Mouse (Mus musculus): ENCODE results near the gene Brinp2.

DNA sequence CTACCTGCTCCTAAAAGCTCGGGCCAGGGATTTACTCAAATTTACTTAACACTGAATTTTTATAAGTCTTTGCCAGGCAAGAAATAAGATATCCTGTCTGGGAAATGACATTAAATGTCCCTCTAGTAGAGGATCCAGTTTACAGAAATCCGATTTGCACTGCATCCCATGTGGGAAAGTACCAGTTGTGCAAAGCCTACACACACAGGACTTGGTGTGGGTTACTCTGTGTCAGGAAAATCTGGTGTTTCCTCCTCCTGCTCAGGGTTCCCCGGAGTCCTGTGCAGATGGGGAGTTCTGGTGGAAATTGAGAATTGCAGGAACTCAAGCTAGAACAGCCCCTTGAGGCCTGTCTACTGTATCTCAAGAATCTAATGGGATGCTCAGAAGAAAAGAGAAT is 70.9 kb downstream of the Brinp2 start:
- TF ChIP-seq CTCF (IDR thresholded peaks at IDR 0.05; ENCODE audit: low read depth, low read length) = no peak
- no peak for TF ChIP-seq POLR2A (IDR thresholded peaks at IDR 0.05; ENCODE audit: insufficient read depth, low read length)
